Mouse (Mus musculus) kidney, postnatal 0 days (tissue): ENCODE measurements around the gene Gm1123. TPM values are rescaled to one million over a fixed set of nuclear protein-coding genes. Genes with fewer than 3 reads are reported as not detected.

ENCODE experiments used
- ATAC-seq: fragments of 200-750 bp; cut with Nextera tagmentation; replicated peaks from 2 replicates; pipeline ENCODE4 v1.8.0; 2017; ENCODE audit warnings: low read depth, moderate number of reproducible peaks, moderate TSS enrichment, moderate library complexity; ENCODE audit not compliant: low FRiP score
- DNase-seq: peaks from one replicate; pipeline ENCODE4 v3.0.0-alpha.2; 2016; ENCODE audit warnings: low spot score
- H3K27ac ChIP-seq: fragments of 300-500 bp; sonication (generic); 2 replicates; pipeline ENCODE4 v1.5.1; 2014; ENCODE audit warnings: mild to moderate bottlenecking
- H3K27me3 ChIP-seq: fragments of 300-500 bp; sonication (generic); 2 replicates; pipeline ENCODE4 v1.6.1; 2014; ENCODE audit warnings: low read length, mixed read lengths; ENCODE audit not compliant: insufficient read depth
- H3K36me3 ChIP-seq: fragments of 300-500 bp; sonication (generic); 2 replicates; pipeline ENCODE4 v1.6.1; 2014; ENCODE audit warnings: low read length, mixed read lengths; ENCODE audit not compliant: insufficient read depth
- H3K4me1 ChIP-seq: fragments of 300-500 bp; sonication (generic); replicated peaks from 2 replicates; pipeline ENCODE4 v1.6.1; 2014; ENCODE audit warnings: antibody characterized with exemption, low read length, mixed read lengths; ENCODE audit not compliant: insufficient read depth
- H3K4me2 ChIP-seq: fragments of 300-500 bp; sonication (generic); 2 replicates; pipeline ENCODE4 v1.6.1; 2014; ENCODE audit warnings: mild to moderate bottlenecking, low read length, moderate library complexity, mixed read lengths
- H3K4me3 ChIP-seq: fragments of 300-500 bp; sonication (generic); replicated peaks from 2 replicates; pipeline ENCODE4 v1.5.1; 2014; ENCODE audit warnings: low read depth, low read length
- H3K9ac ChIP-seq: fragments of 300-500 bp; sonication (generic); 2 replicates; pipeline ENCODE4 v1.6.1; 2014; ENCODE audit warnings: low read depth, low read length
- H3K9me3 ChIP-seq: fragments of 300-500 bp; sonication (generic); replicated peaks from 2 replicates; pipeline ENCODE4 v1.6.1; 2016; ENCODE audit warnings: low read length, inconsistent platforms, mixed read lengths
- CTCF ChIP-seq: IDR thresholded peaks from 2 replicates; pipeline ENCODE4 v1.5.1; 2016; ENCODE audit warnings: antibody characterized with exemption, low read depth, mild to moderate bottlenecking, moderate library complexity
- WGBS: fragments of 180-500 bp; shearing (Covaris S2); extraction: QIAGEN DNeasy Blood & Tissue Kit; methylation state at CpG from one replicate; pipeline ENCODE4 v1.1.7; 2014; 5-methylcytosine and 5-hydroxymethylcytosine counted together
- polyA plus RNA-seq: library from polyadenylated mRNA; unstranded; fragments of >200 nt; fragmentation: Nextera tagmentation; extraction: Ambion mirVana; gene quantifications from 2 replicates; pipeline ENCODE4 v1.2.1, GENCODE M21; 2015

Gene Gm1123
- polyA plus RNA-seq, 1 experiment from 2014 or later = 0.76 TPM

GRCm38 (mm10) chr9:99016301-99016700, 19.2 kb downstream of the Gm1123 start:
- Histone ChIP-seq H3K36me3 (no peaks in the 10 kb centered on the region), H3K4me3 (no peak overlapping the region), H3K4me2 (no peak overlapping the region), H3K27me3 (no peaks in the 10 kb centered on the region), H3K27ac (no peak overlapping the region), H3K9ac (no peak overlapping the region), H3K4me1 (no peaks in the 10 kb centered on the region), H3K9me3 (no peaks in the 10 kb centered on the region)
- ATAC-seq (no peak), DNase-seq (no peak)
- WGBS = 74% methylated on average over 3 of the region's 3 CpGs
- TF ChIP-seq CTCF = no peak

GRCm38 (mm10) chr9:99009898-99010199, 25.7 kb downstream of the Gm1123 start:
- Histone ChIP-seq H3K4me1 (no peaks in the 10 kb centered on the region), H3K9me3 (no peaks in the 10 kb centered on the region), H3K27ac (no peak overlapping the region), H3K4me3 (no peak overlapping the region), H3K4me2 (no peak overlapping the region), H3K9ac (no peak overlapping the region), H3K36me3 (no peaks in the 10 kb centered on the region), H3K27me3 (no peaks in the 10 kb centered on the region)
- DNase-seq = no peak
- ATAC-seq = no peak
- TF ChIP-seq CTCF = no peak
- WGBS = 56% methylated on average over 3 of the region's 3 CpGs

GRCm38 (mm10) chr9:99009069-99009897, 26.2 kb downstream of the Gm1123 start:
- no peak for TF ChIP-seq CTCF
- Histone ChIP-seq H3K27me3 (no peaks in the 10 kb centered on the region), H3K36me3 (no peaks in the 10 kb centered on the region), H3K9ac (no peak overlapping the region), H3K4me2 (no peak overlapping the region), H3K27ac (no peak overlapping the region), H3K4me3 (no peak overlapping the region), H3K9me3 (no peaks in the 10 kb centered on the region), H3K4me1 (no peaks in the 10 kb centered on the region)
- WGBS = 55% methylated on average over 12 of the region's 12 CpGs
- DNase-seq (no peak), ATAC-seq (no peak)

GRCm38 (mm10) chr9:99001326-99001725, 34.2 kb downstream of the Gm1123 start:
- WGBS = 94% methylated on average over 6 of the region's 6 CpGs
- TF ChIP-seq CTCF = no peak
- no peaks in the 10 kb centered on the region for H3K9me3 ChIP-seq
- no peak overlapping the region for H3K4me2 ChIP-seq
- no peak overlapping the region for H3K9ac ChIP-seq
- H3K27me3 ChIP-seq = no peaks in the 10 kb centered on the region
- ATAC-seq (no peak), DNase-seq (no peak)
- no peaks in the 10 kb centered on the region for H3K4me1 ChIP-seq
- H3K36me3 ChIP-seq = 0 out of 2 replicates have a peak, but pooled peaks cover 10% of the 10 kb centered on the region
- no peak overlapping the region for H3K4me3 ChIP-seq
- no peak overlapping the region for H3K27ac ChIP-seq

GRCm38 (mm10) chr9:98999881-99000339, 35.6 kb downstream of the Gm1123 start:
- no peak for TF ChIP-seq CTCF
- Histone ChIP-seq H3K4me1 (no peaks in the 10 kb centered on the region), H3K9ac (no peak overlapping the region), H3K4me3 (no peak overlapping the region), H3K9me3 (no peaks in the 10 kb centered on the region), H3K27me3 (no peaks in the 10 kb centered on the region), H3K4me2 (no peak overlapping the region), H3K36me3 (0 out of 2 replicates have a peak, but pooled peaks cover 10% of the 10 kb centered on the region), H3K27ac (no peak overlapping the region)
- ATAC-seq = no peak
- 70% methylated on average over 9 of the region's 9 CpGs for WGBS
- no peak for DNase-seq

GRCm38 (mm10) chr9:98994103-98994502, 41.4 kb downstream of the Gm1123 start:
- ATAC-seq (no peak), DNase-seq (no peak)
- Histone ChIP-seq H3K4me3 (no peak overlapping the region), H3K27me3 (no peaks in the 10 kb centered on the region), H3K36me3 (no peaks in the 10 kb centered on the region), H3K4me1 (no peaks in the 10 kb centered on the region), H3K4me2 (no peak overlapping the region), H3K9me3 (no peaks in the 10 kb centered on the region), H3K27ac (no peak overlapping the region), H3K9ac (no peak overlapping the region)
- no peak for TF ChIP-seq CTCF
- 78% methylated on average over 4 of the region's 4 CpGs for WGBS
